Mouse (Mus musculus): ENCODE data around the gene Slc12a9. TPM values are rescaled to one million over a fixed set of nuclear protein-coding genes. Genes with fewer than 3 reads are reported as not detected.
"Not testable (repeated sequence)": the region's sequence is repeated elsewhere in the genome, so short reads cannot be mapped to it uniquely, and the experiment has no call there.

The Slc12a9 gene
- total RNA-seq, 2 experiments from 2014 or later, result 4.4 to 5.4 TPM

DNA sequence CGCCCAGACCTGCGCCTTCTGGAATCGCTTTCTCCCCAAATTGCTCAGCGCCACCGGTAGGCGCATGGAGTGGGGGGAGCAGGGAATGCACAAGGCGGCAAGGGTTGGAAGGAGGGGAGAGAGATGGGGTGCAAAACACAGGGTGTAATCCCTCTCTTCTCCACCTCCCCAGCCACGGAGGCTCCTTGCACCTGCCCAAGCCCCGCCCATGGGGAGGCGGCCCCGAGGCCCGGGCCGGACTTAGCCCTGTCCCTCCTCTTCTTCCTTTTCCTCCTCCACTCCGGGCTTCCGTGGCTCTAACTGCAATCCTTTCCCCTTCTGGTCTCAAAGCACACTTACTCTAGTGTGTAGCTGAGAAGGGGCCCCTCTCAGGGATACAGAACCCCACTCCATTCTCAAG is 40.1 kb downstream of the Slc12a9 start:
- peak; percentile 74 to 75 for DNase-seq
- intact Hi-C loops (cut with DNase I), result loop anchor here (2.0 to 5.0 kb wide), 2 partner anchors 20 to 209 kb away; partner anchors contain the start of gene Pop7

DNA sequence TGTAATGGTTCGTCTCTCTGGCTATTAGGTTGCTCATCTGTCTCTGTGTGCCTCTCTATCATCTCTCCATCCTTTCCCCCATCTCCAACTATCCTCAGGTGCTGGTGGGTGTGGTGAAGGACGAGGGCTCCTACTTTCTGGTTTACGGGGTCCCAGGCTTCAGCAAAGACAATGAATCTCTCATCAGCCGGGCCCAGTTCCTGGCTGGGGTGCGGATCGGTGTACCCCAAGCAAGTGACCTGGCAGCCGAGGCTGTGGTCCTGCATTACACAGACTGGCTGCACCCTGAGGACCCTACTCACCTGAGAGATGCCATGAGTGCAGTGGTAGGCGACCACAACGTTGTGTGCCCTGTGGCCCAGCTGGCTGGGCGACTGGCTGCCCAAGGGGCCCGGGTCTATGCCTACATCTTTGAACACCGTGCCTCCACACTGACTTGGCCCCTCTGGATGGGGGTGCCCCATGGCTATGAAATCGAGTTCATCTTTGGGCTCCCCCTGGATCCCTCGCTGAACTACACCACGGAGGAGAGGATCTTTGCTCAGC is 41.9 kb downstream of the Slc12a9 start:
- intact Hi-C loops (cut with DNase I), result loop anchor here (1.0 to 5.0 kb wide), 2 partner anchors 90 to 211 kb away; partner anchors contain the start of gene Pop7
- DNase-seq, result no peak

DNA sequence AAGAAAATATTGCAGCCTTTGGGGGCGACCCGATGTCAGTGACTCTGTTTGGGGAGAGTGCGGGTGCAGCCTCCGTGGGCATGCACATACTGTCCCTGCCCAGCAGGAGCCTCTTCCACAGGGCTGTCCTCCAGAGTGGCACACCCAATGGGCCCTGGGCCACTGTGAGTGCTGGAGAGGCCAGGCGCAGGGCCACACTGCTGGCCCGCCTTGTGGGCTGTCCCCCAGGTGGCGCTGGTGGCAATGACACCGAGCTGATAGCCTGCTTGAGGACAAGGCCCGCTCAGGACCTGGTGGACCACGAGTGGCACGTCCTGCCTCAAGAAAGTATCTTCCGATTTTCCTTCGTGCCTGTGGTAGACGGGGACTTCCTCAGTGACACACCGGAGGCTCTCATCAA is 42.7 kb downstream of the Slc12a9 start:
- peak; percentile 56 to 70 for DNase-seq
- intact Hi-C loops (cut with DNase I), result loop anchor here (1.0 to 5.0 kb wide), 2 partner anchors 91 to 212 kb away; partner anchors contain the start of gene Pop7

DNA sequence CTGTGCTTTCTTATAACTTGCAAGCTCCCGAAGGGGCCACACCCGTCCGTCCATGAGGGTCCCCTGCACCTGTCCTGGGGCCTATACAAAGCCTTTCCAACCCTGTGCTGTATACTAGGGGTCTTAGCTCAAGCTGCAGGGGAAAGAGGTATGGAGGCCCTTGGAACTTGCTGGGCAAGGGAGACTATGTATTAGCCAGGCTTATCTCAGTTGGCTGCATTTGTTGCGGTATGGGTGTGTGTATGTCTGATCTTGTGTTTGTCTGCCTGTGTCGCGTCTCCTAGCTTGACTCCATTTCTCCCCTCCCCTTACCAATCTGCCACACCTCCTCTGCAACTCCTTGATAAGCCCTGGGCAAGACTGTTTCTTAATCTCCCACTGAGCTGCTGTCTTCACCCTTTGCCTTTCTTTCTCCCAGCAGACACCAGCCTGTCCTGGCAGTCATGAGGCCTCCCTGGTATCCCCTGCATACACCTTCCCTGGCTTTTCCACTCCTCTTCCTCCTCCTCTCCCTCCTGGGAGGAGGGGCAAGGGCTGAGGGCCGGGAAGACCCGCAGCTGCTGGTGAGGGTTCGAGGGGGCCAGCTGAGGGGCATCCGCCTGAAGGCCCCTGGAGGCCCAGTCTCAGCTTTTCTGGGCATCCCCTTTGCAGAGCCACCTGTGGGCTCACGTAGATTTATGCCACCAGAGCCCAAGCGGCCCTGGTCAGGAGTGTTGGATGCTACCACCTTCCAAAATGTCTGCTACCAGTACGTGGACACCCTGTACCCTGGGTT is 43.6 kb downstream of the Slc12a9 start:
- intact Hi-C loops (cut with DNase I), result loop anchor here (5.0 kb wide), 1 partner anchor 213 kb away; the partner anchor contains the start of gene Pop7
- DNase-seq, result no peak

DNA sequence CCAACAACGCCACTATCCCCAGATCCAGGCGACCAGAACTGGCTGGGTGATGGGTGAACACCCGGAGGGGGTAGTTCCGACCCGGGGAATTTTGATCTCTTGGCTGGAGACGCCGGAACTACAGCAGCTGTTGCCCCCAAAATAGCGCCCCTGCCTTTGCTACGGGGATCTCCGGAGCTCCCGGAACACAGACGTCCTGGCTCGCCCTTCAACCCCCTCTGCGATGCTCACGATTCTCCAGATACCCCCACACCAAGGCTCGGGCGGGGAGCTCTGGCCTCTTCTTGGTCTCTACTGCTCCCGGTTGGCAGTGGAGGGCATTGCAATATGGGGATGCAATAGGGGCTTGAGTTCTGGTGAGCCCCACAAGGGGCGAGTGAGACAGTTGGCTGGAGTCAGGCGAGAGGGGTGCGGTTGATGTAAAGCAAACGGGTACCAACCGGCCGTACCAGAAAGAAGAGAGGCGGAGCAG is 44.4 kb downstream of the Slc12a9 start:
- intact Hi-C loops (cut with DNase I), result no loop called here

DNA sequence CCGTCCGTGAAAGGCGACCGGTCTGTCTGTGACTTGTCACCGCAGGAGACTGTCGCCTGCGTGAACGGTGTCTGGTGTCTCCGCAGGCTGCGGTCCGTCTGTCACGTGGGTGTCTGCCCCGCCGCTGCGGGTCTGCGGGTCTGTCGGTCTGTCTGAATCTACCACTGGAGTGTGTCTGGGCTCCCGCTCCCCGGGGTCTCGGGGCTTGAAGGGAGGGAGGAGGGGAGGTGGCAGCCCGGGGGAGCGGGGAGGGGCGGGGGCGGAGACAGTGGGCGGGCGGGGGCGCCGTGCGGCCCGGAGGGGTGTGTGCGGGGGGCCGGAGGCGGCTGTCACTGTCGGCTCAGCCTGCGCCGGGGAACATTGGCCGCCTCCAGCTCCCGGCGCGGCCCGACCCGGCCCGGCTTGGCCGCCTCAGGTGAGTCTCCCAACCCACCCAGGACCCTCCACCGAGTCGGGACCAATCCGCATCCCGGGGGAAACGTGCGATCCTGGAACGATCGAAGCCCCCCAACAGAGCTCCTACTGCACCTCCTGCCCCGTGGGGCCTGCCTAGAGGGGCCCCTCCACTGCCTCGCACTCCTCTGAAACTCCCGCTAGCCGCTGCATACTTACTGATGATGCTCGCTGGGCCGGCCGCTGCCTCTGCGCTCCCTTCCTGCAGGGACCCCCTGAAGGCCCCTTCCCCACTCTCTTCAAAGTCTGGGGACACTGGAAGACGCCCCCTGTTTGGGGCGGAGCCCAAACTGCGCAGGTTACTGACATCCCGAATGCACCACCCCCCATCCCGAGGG is 45.2 kb downstream of the Slc12a9 start:
- DNase-seq, result peak in 1 of 2 experiments; percentile 41

More for the DNA sequence above, 44.4 kb downstream of the Slc12a9 start:
- DNase-seq, result peak; percentile 45 to 57

DNA sequence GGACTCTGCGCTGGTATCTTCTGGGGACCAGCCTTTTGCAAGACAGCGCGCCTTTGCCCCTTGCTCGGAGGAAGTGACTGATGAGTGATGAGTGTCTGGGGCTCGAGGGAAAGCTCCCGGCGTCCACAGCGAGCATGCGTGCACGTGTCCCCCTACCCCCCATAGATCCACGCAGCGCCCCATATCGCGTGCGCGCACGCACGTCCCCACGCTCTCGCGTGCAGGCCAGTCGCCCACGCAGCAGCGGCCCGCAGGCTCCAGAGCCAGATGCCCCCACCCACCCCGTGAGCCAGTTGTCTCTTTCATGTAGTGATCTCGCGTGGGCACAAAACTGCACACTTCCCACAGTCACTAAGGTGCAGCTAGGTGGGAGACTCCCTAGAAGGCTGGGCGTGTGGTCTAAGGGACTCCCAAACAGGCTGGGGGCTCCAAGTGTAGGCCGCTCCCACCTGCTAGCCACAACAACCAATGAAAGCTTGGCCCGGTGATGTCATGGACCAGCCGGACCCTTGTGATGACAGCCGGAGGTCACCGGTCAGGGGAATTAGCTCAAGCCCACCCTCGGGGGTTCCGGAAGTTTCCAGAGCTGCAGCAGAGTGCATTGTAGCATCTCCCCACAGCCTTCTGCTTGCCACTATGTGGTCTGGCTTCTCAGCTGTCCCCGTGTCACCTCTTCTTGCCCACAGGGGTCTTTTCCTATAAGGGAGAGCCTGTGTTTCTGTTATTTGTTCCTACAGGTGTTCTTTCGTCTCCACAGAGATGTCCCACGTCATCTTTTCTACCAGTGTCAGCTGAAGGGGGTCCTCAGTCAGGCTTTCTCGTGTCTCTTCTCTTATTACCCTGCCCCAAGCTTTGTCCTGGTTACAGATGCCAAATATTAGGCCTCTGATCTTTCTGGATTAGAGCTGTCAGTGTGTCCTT is 46.1 kb downstream of the Slc12a9 start, which contains the start of gene Ache:
Gene Ache, plus strand, starts transcription at position 488 of the 921 bp plus-strand sequence.
- peak in 1 of 2 experiments; percentile 42 for DNase-seq
- intact Hi-C loops (cut with DNase I), result loop anchor here (2.0 kb wide), 1 partner anchor 164 kb away; no protein-coding TSS in a partner anchor

More for the DNA sequence above, 45.2 kb downstream of the Slc12a9 start:
- intact Hi-C loops (cut with DNase I), result loop anchor here (2.0 kb wide), 1 partner anchor 165 kb away; no protein-coding TSS in a partner anchor

DNA sequence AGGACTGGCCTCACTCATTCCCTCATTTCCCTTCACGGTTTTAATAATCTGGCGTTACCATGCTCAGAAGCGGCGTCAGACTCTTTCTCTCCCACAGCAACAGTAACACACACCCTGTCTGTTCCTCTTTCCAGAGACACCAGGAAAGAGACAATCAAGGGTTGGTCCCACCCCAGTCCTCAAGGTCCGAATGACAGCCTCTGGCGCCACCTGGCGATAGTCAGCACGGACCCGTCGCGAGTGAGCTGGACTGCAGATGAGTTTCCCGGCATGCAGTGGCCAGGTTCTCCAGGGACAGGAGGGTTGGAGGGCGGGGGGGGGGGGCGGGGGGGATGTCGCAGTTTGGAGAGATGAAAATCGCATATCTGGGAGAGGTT is 46.8 kb downstream of the Slc12a9 start:
- DNase-seq, result peak; percentile 93 to 96
- intact Hi-C loops (cut with DNase I), result loop anchor here (1.0 to 2.0 kb wide), 3 partner anchors 127 to 164 kb away; no protein-coding TSS in a partner anchor

DNA sequence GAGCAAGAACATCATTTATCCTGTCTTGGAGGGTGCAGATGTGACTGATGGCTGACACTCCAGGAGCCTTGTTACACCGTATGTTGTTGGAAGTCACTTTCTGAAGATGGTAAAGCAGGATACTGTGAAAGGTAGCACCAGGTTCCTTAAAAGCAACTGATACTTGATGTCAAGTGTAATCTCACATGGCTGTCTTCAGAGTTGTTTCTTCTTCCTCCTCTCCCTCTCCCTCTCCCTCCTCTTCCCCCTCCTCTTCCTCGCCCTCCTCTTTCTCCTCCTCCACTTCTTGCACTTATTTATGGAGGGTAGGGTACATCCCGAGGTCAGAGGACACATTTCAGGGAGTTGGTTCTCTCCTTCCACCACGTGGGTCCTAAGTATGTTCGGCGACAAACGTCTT is 47.4 kb downstream of the Slc12a9 start:
- no peak for DNase-seq
- intact Hi-C loops (cut with DNase I), result loop anchor here (1.0 to 2.0 kb wide), 3 partner anchors 127 to 163 kb away; no protein-coding TSS in a partner anchor

DNA sequence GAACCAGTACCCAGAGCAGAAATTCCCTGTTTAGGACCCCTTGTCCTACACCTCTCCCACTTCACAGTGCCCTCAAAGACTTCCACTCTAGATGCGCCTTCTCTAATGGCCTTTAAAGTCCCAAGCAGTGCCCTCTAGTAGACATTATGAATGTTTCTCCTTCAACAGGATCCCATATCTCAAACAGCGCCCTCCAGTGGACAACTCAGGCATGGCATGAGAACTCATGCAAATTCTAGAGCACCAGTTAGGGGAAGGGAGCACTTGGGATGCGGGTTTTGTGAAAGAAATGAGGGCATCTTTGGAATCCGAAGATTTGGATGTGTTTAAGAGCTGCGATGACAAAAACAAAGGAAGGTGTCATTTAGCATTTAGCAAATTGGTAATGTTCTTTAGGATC is 48.4 kb downstream of the Slc12a9 start:
- DNase-seq, result peak in 1 of 2 experiments; percentile 74
- intact Hi-C loops (cut with DNase I), result no loop called here

DNA sequence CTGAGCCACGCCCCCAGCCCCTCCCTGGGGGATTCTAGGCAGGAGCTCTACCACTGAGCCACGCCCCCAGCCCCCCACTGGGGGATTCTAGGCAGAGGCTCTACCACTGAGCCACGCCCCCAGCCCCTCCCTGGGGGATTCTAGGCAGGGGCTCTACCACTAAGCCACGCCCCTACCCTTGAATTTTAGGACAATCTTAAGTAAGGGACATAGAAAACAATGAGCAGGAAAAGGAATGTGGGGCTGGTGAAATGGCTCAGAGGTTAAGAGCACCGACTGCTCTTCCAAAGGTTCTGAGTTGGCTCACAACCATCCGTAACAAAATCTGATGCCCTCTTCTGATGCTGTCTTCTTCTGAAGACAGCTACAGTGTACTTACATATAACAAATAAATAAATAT is 49.0 kb downstream of the Slc12a9 start:
- intact Hi-C loops (cut with DNase I); DNase-seq: not testable (repeated sequence)

DNA sequence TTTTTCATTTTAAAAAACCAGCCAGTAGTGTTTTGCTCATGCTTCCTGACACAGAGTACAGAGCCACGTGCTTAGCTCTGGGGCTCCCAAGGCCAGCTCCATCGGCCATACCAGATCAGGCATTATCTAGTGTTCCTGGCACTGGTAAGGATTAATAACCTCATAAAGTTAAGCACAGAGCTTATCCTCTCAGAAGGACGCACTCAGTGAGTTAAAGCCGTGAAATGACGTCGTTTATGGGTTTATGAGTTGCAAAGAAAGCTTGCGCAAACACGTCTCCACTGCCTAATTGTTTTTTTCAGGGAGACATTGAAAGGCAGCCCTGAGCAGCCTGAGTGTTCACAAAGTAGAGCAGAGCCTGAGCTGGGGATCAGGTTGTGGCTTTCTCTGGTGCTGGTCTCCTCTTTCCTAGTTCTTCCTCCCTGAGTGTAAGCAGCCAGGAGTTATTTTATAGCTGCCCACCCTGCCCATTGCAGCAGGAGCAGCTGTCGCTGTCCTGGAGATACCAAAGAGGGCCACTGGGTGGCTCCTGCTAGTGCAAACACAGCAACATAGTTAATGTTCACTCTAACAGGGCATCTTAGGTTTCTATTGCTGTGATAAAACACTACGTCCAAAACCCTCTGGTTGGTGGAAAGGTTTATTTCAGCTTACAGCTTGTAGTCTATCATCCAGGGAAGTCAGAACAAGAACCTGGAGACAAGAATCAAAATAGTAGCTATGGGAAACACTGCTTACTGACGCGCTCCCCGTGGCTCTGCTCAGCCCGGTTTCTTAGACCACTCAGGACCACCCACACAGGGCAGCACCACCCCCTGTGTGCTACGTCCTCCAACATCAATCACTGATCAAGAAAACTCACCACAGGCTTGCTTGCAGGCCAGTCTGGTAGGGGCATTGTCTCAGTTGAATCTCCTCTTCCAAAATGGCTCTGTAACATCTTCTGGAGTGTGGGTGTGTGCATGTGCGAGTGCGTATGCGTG is 55.7 kb downstream of the Slc12a9 start:
- intact Hi-C loops (cut with DNase I), result no loop called here
- no peak for DNase-seq

DNA sequence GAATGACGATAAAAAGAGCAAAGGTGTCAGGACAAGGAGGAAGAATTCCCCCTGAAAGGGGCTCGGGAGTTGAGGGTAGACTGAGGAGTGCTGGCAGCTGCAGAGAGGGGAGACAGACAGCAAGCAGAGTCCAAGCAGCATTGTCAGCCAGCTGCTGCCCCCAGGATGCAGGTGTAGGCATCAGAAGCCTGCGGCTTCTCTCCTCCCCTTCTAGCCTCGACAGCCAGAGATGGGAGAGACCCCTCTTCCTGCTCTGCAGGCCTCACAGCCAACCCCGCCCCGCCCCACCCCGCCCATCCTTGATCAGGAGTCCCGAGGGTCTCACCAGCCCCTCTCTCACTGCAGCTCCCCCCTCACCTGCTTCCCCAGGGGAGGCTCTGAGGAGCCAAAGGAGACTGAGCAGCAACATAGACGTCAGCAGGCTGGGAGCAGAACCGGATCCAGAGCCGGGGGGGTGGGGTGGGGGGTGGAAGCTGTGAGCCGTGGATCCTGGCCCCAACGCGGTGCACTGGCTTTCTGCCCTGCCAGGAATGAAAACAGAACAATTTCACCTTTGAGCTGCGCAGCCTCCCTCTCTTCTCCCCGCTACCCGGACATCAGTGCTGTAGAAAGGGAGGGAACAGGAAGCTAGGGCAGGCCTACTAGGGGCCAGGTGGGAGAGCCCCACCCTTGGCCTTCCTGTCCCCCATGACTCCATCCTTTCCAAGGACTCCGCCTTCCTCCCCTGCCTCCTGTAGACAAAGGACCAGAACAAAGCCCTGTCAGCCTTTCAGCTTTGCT is 65.1 kb downstream of the Slc12a9 start:
- intact Hi-C loops (cut with DNase I), result no loop called here
- DNase-seq, result peak in 1 of 2 experiments; percentile 32

DNA sequence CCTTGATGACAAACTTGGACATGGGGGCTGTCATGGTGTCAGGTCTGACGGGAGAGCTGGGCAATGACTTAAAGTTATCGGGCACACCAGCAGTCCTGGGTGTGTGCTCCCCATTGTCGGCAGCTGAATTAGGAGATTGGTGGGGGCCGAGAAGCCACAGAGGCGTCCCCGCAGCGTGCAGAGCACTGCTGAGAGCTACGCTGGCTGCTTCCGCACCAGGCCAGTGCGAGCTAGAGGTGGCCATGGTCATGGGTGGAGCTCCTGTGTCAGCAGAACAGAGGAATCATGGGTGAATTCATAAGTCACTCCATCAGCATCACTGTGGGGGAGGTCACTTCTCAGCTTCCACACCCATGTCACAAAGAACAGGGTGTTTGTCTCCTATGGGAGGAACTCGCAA is 68.6 kb downstream of the Slc12a9 start:
- intact Hi-C loops (cut with DNase I), result no loop called here
- no peak for DNase-seq
